Mouse (Mus musculus) ES-Bruce4 (cell line): ENCODE results near the gene Tmem246. TPM values are rescaled to one million over a fixed set of nuclear protein-coding genes. Genes with fewer than 3 reads are reported as not detected.

Source experiments
- H3K27ac ChIP-seq: 2 replicates; pipeline ENCODE4 v1.5.1; 2012; ENCODE audit warnings: low read length, inconsistent platforms; ENCODE audit not compliant: insufficient read depth
- H3K27me3 ChIP-seq: 2 replicates; pipeline ENCODE4 v1.6.1; 2012; ENCODE audit warnings: mild to moderate bottlenecking, low read length, inconsistent platforms; ENCODE audit not compliant: control insufficient read depth, poor library complexity, insufficient read depth, severe bottlenecking
- H3K36me3 ChIP-seq: 2 replicates; pipeline ENCODE4 v1.6.1; 2012; ENCODE audit warnings: inconsistent platforms, mild to moderate bottlenecking, low read length, moderate library complexity; ENCODE audit not compliant: control insufficient read depth, poor library complexity, insufficient read depth, severe bottlenecking
- H3K4me1 ChIP-seq: one replicate; pipeline ENCODE4 v1.8.1; 2011; ENCODE audit warnings: low read length; ENCODE audit not compliant: control insufficient read depth, insufficient read depth
- H3K4me3 ChIP-seq: 2 replicates; pipeline ENCODE4 v1.5.1; 2011; ENCODE audit warnings: low read depth, mild to moderate bottlenecking, low read length
- H3K9ac ChIP-seq: 2 replicates; pipeline ENCODE4 v1.6.1; 2012; ENCODE audit warnings: low read depth, mild to moderate bottlenecking, inconsistent platforms; ENCODE audit not compliant: poor library complexity, severe bottlenecking
- H3K9me3 ChIP-seq: replicated peaks from 2 replicates; pipeline ENCODE4 v1.6.1; 2012; ENCODE audit warnings: mild to moderate bottlenecking, low read length, inconsistent platforms; ENCODE audit not compliant: control insufficient read depth, poor library complexity, insufficient read depth, severe bottlenecking
- CTCF ChIP-seq: IDR thresholded peaks from one replicate; pipeline ENCODE4 v1.8.1; 2011; ENCODE audit warnings: low read depth, low read length
- EP300 ChIP-seq: IDR thresholded peaks from 2 replicates; pipeline ENCODE4 v1.6.1; 2011; ENCODE audit warnings: low read depth, low read length; ENCODE audit not compliant: insufficient read depth
- POLR2A ChIP-seq: IDR thresholded peaks from one replicate; pipeline ENCODE4 v1.8.1; 2011; ENCODE audit warnings: low read length; ENCODE audit not compliant: insufficient read depth
- polyA plus RNA-seq: library from polyadenylated mRNA; stranded (reverse); fragments of >200 nt; gene quantifications from 2 replicates; pipeline ENCODE4 v1.2.4, GENCODE M21; 2011; ENCODE audit warnings: low read depth; ENCODE audit not compliant: missing spikeins, insufficient read depth, insufficient read length

Gene Tmem246
- polyA plus RNA-seq, 1 experiment = 5.9 TPM

- H3K4me1 ChIP-seq = no peaks in the 10 kb centered on the region
- no peak overlapping the region for H3K27ac ChIP-seq
- no peaks in the 10 kb centered on the region for H3K36me3 ChIP-seq
- H3K9ac ChIP-seq = no peak overlapping the region
- no peaks in the 10 kb centered on the region for H3K27me3 ChIP-seq
- no peaks in the 10 kb centered on the region for H3K9me3 ChIP-seq
- no peak overlapping the region for H3K4me3 ChIP-seq
- TF ChIP-seq EP300 = no peak
- no peak for TF ChIP-seq CTCF
Observed at GRCm38 (mm10) chr4:49546026-49546425, 51.6 kb downstream of the Tmem246 start.

DNA sequence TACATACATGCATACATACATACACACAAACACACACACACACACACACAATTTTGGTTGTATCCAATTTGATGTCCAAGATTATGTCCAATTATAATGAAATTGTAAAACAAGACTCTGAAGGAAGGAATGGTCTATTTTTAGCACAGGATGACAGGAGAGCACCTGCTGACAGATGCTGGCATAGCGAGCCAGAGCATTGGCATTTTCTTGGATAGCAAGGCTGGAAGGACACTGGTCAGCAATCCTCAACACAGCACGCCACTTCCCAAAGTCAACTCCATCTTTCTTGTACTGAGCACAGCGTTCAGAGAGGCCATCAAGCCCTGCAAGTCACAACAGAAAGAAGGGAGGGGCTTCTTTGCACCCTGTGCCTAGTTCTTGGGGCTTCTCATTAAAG, 56.7 kb downstream of the Tmem246 start:
- no peaks in the 10 kb centered on the region for H3K4me1 ChIP-seq
- no peaks in the 10 kb centered on the region for H3K9me3 ChIP-seq
- H3K27me3 ChIP-seq = no peaks in the 10 kb centered on the region
- no peak overlapping the region for H3K9ac ChIP-seq
- H3K27ac ChIP-seq = no peak overlapping the region
- H3K4me3 ChIP-seq = no peak overlapping the region
- TF ChIP-seq POLR2A (no peak), EP300 (no peak), CTCF (no peak)
- H3K36me3 ChIP-seq = no peaks in the 10 kb centered on the region

GRCm38 (mm10) chr4:49539665-49540064, 58.0 kb downstream of the Tmem246 start:
- H3K36me3 ChIP-seq = no peaks in the 10 kb centered on the region
- H3K9ac ChIP-seq = no peak overlapping the region
- TF ChIP-seq POLR2A (no peak), CTCF (no peak), EP300 (no peak)
- H3K4me1 ChIP-seq = no peaks in the 10 kb centered on the region
- no peaks in the 10 kb centered on the region for H3K27me3 ChIP-seq
- no peak overlapping the region for H3K27ac ChIP-seq
- H3K4me3 ChIP-seq = no peak overlapping the region
- H3K9me3 ChIP-seq = no peaks in the 10 kb centered on the region

- H3K36me3 ChIP-seq = no peaks in the 10 kb centered on the region
- no peak for TF ChIP-seq EP300
- no peak for TF ChIP-seq CTCF
- no peak for TF ChIP-seq POLR2A
- H3K9ac ChIP-seq = no peak overlapping the region
- no peak overlapping the region for H3K27ac ChIP-seq
- no peaks in the 10 kb centered on the region for H3K27me3 ChIP-seq
- no peaks in the 10 kb centered on the region for H3K9me3 ChIP-seq
- no peak overlapping the region for H3K4me3 ChIP-seq
- H3K4me1 ChIP-seq = no peaks in the 10 kb centered on the region
Observed at GRCm38 (mm10) chr4:49536671-49537070, 61.0 kb downstream of the Tmem246 start.

GRCm38 (mm10) chr4:49535675-49536294, 61.9 kb downstream of the Tmem246 start:
- Histone ChIP-seq H3K36me3 (no peaks in the 10 kb centered on the region), H3K9me3 (no peaks in the 10 kb centered on the region), H3K27ac (no peak overlapping the region), H3K9ac (no peak overlapping the region), H3K4me3 (no peak overlapping the region), H3K4me1 (no peaks in the 10 kb centered on the region), H3K27me3 (no peaks in the 10 kb centered on the region)
- TF ChIP-seq POLR2A = no peak
- no peak for TF ChIP-seq CTCF
- TF ChIP-seq EP300 = no peak

DNA sequence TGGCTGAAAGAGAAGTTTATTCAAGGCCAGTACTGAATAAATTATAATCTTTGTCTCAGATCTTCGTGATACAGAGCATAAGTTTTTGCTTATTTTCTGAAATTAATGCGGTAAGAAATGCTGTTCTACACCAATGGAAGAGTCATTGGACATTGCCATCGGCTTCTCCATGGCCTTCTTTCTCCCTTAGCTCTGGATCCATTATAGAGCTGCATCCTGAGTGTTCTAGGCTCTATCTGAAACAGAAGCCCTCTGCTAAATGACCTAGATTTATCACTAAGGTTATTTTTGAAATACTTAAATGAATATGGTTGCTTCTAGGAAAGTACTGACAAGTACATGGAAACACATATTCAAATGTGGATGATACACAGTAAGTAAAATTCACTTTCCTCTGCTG, 62.6 kb downstream of the Tmem246 start:
- Histone ChIP-seq H3K36me3 (0 out of 2 replicates have a peak, but pooled peaks cover under 1% of the 10 kb centered on the region), H3K4me3 (no peak overlapping the region), H3K9ac (no peak overlapping the region), H3K27me3 (no peaks in the 10 kb centered on the region), H3K27ac (no peak overlapping the region), H3K9me3 (no peaks in the 10 kb centered on the region), H3K4me1 (no peaks in the 10 kb centered on the region)
- TF ChIP-seq POLR2A (no peak), EP300 (no peak), CTCF (no peak)

Other genes starting within 250 kb of the Tmem246 start
- gene Acnat2, start 189.7 kb downstream of the Tmem246 start, polyA plus RNA-seq = not detected in 2 replicates
- 0.82 and 1.8 TPM in 2 replicates for gene Acnat1, start 124.0 kb downstream of the Tmem246 start, polyA plus RNA-seq
- gene Baat, start 91.3 kb downstream of the Tmem246 start, polyA plus RNA-seq = 0.42 and 1.1 TPM in 2 replicates
- gene Mrpl50, start 76.8 kb downstream of the Tmem246 start, polyA plus RNA-seq = 44.4 and 46.0 TPM in 2 replicates
- gene Zfp189, start 76.7 kb downstream of the Tmem246 start, polyA plus RNA-seq = 4.9 and 5.0 TPM in 2 replicates
- gene Aldob, start 48.3 kb downstream of the Tmem246 start, polyA plus RNA-seq = not detected in 2 replicates
- gene Rnf20, start 34.1 kb upstream of the Tmem246 start, polyA plus RNA-seq = 48.6 and 53.4 TPM in 2 replicates
- gene Ppp3r2, start 84.1 kb upstream of the Tmem246 start, polyA plus RNA-seq = not detected in 2 replicates
- gene Grin3a, start 247.9 kb upstream of the Tmem246 start, polyA plus RNA-seq = not detected in 2 replicates